Mouse (Mus musculus): Measurements from ENCODE around the gene Pgf. TPM values are rescaled to one million over a fixed set of nuclear protein-coding genes. Genes with fewer than 3 reads are reported as not detected.

Gene Pgf
- total RNA-seq, 1 experiment from 2014 or later = not detected

DNA sequence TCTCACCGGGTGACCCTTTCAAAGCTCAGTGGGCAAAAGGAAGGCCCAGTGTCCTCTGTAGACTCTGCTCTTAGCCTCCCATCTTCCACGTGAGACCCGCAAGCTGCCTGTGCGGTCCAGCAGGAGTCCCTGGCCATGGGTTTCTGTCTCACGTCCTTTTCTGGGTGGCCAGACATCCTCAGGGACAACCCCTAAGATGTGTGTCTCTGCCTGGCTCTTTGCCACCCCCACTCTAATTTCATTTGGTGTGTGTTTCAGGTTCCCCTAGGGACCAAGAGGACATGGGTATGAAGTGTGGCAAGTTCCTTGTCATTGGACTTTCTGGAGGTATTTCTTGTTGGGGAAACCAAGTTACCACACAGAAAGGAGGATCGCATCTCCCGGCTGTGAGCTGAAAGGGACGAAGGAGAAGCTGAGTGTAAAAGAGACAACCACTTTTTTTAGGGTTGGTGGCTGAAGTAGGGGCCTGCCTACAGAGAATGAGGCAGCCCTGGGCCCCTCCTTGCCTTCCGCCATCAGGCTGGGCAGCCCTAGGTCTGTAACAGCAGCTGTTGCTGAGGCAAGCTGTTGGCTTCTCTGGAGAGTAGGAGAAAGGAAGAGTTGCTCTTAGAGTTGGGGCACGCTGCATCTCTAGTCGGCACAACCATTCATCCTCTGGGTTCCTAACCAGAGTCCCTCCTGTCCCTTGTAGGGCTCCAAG is 16.5 kb upstream of the Pgf start:
- ATAC-seq (ENCODE audit: extremely low read depth, insufficient number of reproducible peaks, low FRiP score, poor library complexity, severe bottlenecking) = no peak

DNA sequence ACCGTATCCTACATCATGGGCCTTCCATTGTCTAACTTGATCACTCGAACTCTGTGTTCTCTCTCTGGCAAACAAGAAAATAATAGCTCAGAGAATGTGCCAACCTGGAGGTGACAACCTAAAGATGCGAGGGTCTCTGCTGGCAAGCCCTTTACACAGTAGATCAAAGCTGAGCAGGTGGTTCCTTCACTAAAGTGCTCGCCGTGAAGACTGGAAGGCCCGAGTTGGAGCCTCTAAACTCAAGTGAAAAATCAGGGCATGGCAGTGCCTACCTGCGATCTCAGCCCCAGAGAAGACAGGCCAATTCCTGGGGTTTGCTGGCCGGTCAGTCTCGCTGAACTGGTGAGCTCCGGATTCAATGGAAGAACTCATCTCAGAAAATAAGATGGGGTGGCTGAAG is 15.6 kb upstream of the Pgf start:
- ATAC-seq (ENCODE audit: extremely low read depth, insufficient number of reproducible peaks, low FRiP score, poor library complexity, severe bottlenecking) = no peak

DNA sequence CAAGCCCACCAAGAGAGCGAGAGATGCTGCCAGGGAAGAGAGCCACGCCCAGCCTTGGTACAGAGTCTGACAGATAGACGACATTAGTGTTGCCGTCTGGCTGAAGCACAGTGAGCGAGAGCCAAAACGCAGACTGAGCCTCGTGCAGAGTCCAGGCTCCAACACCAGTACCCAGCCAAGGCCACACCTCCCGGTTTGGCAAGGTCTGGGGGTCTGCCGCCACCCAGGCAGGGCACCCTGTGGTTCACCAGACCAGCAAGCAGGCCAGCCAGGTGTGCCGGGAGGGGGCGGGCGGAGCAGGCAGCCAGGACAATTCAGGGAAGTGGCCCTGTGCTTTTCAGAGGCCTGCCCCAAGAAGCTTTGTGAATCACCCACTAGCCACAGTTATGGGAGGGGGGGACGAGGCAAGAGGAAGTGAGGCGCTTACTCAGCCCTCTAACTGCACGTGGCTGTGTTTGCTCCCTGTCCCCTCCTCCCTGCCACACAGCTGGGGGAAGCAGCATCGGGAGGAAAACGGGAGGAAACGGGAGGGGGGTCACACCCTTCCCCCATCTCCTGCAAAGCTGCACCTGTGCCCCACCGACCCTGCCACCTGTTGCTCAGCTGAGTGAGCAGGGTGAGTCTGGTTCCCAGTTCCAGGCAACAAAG is 15.0 kb upstream of the Pgf start:
- 0 out of 2 replicates have a peak, but pooled peaks have one; percentile 27 for ATAC-seq (ENCODE audit: extremely low read depth, insufficient number of reproducible peaks, low FRiP score, poor library complexity, severe bottlenecking)

DNA sequence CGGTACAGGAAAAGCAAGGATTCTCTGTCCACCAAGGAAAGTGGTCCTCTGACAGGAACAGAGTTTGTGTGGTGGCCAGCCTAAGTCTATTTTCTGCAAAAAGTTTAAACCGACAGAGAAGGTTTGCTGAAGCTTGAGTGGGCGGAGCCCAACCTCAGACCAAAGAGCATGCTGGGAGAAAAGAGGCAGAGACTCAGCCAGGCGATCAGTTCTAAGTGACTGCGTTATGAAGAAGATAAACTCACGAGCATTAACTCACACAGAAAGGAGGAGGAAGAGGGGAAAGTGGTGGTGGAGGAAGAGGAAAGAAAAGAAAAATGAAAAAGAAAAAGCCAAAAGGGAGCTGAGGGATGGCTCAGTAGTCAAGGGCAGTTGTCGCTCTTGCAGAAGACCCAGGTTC is 12.7 kb upstream of the Pgf start:
- ATAC-seq (ENCODE audit: extremely low read depth, insufficient number of reproducible peaks, low FRiP score, poor library complexity, severe bottlenecking) = no peak

DNA sequence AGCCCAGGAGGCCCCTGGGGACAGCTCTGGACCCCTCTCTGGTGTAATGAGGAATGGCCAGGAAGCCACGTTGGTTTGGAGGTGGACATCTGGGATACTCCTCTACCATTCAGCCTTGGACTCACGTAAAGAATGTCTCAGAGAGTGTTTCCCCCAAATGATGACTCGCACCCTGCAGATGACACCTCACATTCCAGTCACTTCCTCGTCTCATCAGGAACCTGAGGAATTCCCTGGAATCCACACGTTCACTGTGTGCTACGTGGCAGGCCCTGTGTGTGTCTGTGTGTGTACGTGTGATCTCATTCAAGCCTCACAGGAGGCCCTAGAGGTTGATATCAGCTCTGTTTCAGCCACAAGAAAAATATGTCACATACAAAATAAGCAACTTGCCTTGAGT is 8.8 kb upstream of the Pgf start:
- no peak for ATAC-seq (ENCODE audit: extremely low read depth, insufficient number of reproducible peaks, low FRiP score, poor library complexity, severe bottlenecking)

DNA sequence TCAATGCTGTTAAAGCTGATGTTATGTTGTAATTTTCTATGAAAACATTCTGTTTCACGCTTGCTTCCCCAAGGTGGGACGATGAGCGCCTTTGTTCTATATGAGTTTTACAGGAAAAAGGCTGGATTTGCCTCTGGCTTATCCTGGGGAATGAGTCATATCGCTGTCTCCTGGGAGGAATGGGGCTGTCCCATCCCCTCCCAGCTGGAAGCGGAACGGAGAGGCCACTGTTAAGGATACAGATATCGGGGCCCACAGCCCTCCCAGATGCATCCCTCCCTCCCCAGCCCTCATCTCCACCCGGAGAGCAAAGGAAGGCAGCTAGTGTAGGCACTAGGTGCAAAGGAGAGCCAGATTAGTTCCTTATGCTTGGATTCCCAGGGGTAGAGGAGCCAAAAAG is 8.2 kb upstream of the Pgf start:
- ATAC-seq (ENCODE audit: extremely low read depth, insufficient number of reproducible peaks, low FRiP score, poor library complexity, severe bottlenecking) = no peak

DNA sequence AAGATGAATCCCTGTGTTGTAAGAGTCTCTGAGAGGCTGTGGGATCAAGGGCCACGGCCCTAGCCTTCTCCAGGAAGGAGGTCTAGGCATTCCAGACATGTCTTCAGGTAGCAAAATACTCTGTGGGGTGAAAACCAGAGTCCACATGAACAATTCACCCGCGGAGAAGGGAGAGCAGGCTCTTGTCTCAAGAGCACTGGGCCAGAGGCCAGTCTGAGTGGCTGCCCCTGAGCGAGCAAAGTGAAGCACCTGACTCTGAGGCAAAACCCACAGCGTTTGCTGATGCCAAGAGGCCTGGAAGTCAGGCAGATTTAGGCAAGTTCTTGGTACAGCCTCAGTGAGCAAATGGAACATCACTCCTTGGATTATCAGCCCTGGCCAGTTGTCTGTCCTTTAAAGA is 6.5 kb upstream of the Pgf start:
- ATAC-seq (ENCODE audit: extremely low read depth, insufficient number of reproducible peaks, low FRiP score, poor library complexity, severe bottlenecking) = no peak

DNA sequence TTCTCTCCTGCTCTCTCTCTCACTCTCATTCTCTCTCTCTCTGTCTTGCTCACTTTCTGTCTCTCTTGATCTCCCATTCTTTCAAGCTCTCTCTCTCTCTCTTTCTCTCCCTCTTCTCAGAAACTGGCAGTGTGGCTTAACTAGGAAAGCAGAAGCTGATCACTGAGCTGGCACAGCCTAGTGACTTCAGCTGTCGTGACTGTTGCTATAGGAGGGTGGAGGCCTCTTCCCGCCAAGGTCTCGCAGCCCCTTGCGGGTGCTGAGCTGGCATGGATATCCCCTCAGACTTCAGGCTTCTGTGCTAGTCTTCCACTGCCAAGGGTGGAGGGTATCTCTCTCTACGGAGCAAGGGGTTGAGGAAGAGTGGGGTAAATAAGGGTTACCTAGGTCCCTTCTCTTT is 5.3 kb upstream of the Pgf start:
- no peak; the same call in 1 of the 2 replicates for ATAC-seq (ENCODE audit: extremely low read depth, insufficient number of reproducible peaks, low FRiP score, poor library complexity, severe bottlenecking)

DNA sequence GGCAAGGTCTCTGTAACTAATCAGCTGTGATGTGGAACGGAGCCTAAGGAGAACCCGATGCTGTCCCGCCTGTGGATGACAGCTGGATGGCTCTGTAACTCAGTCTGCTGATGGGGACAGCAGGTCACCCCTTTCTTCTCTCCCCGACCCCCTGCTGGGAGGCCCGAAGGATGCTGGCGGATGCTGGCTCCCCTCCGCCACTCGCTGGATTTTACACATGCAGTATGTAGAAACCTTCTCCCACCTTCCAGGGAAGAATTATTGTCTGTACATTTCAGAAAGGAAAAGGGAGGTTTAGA is 4.7 kb upstream of the Pgf start:
- ATAC-seq (ENCODE audit: extremely low read depth, insufficient number of reproducible peaks, low FRiP score, poor library complexity, severe bottlenecking) = no peak

DNA sequence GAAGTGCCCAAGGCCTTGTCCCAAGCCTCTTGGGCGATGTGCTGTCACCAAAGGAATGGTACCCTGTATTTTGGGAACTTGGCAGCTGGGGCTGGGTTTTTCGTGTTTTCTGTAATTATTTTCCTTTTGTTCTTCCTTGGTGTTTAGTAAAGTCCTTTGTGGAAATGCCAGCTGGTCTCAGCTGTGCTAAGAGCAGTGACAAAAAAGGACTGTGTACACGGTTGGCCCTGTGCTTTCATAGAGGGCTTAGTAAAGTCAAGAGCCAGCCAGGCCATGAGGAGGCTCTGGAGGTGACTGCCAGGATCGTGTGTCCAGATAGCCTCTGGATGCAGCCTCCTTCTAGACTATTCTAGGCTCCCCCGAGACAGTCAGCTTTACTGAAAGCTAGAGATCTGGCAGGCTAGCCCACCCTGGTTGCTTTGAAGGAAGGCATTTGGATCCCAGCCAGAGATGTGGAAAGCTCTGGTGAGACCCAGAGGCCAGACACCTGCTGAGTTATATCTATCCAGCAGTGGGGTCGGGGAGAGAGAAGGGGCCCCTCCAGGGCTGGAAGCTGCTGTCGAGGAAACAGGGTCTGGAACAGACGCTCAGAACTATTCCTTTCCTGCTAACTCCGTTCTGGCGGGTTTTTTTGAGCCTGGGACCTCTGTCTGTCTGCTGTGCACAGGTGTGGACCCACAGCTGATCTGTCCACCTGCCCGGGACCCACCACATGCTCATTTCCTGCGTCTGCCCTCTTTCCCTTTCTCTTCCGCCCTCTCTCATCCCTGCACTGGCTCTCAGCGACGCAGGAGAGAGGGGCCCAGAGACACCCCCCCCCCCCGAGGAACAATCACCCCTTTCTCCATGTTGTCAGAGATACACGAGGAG is 4.1 kb upstream of the Pgf start:
- ATAC-seq (ENCODE audit: extremely low read depth, insufficient number of reproducible peaks, low FRiP score, poor library complexity, severe bottlenecking) = no peak

DNA sequence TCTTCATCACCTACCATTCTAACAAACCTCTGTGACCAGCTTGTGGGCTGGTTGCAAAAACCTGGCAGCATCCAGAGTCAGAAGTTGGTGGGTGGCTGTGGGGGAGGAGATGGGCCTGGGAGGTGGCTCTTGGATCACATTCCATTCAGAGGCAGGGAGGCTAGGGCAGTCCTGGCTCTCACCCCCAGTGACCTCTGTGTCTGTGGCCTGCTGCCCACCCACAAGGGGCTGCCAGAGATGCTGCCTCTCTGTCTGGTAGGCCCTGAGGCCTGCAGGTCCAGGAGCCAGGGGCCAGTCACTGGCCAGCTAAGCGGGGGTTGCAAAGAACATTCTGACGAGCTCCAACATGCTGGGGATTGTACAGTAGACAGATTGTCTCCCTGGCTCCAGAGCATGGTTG is 704 bp upstream of the Pgf start:
- no peak for ATAC-seq (ENCODE audit: extremely low read depth, insufficient number of reproducible peaks, low FRiP score, poor library complexity, severe bottlenecking)

DNA sequence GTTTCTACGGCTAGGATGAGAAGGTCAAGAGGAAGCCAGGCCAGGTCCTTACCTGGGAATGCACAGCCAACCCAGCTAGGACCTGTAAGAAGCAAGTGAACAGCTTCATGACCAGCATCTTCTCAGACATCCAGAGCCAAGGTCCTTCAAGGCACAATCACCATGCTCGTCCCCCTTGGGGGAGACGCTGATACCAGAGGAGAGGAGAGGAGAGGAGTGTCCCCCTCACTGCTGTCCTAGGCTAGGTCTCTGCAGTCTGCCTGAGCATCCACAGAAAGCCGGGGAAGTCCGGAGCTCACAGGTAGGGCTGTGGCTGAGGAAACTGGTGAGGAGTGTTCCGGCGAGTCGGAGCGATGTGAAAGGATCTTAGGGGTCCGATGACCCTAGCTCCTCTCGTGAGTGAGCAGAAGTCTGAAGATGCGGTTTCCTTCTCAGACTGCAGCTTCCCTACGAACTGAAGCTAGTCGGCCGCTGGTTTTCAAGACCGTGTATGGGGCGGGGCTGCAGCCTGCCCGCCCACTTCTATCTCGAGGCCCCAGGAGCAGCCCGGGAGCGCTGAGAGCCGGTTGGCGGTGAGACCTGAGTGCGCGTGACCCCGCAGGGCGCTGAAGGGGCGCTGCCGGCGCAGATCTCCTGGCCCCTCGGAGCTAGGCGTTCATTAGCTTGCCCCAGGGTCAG is 605 bp downstream of the Pgf start:
- no peak for ATAC-seq (ENCODE audit: extremely low read depth, insufficient number of reproducible peaks, low FRiP score, poor library complexity, severe bottlenecking)

DNA sequence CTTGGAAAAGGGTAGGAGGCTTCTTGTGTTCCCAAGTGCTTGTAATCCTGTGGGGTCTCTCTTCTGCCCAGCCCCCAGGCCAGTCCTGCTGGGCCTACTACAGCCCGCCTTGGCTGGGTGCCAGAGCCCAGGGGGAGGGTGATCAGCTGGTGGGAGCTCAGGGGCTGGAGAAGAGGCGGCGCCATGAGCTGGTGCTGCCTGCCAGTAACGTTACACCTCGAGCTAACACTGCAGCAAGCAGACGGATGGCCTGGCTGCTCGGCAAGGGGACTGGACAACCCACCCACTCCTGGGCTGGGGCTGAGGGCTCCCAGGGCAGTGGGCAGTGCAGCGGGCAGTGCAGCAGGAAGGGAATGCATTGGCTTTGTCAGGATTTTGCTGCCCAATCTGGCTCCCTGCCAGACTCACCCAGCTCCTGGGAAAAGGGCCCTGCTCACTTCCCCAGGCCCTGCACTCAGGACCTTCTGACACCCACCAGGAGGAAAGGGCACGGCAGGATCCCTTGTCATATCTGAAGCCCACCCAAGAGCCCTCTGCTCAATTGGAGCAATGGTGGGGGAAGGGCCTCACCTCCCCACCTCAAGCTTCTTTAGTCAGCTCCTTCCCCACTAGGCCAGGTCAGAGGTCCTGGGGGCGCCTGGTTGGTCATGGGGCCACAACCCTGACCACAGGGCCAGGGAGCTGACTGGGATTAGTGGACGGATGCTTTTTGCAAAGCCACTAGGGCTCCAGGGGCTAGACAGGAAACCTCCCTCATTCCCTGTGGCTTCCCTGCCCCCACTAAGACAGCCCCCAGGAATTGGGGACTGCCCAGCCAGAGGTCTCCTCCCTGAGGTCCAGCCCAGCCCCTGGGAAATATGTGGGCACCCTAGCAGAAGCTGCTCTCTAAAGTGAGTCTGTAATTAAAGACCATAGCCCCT is 1.4 kb downstream of the Pgf start:
- ATAC-seq (ENCODE audit: extremely low read depth, insufficient number of reproducible peaks, low FRiP score, poor library complexity, severe bottlenecking) = no peak

DNA sequence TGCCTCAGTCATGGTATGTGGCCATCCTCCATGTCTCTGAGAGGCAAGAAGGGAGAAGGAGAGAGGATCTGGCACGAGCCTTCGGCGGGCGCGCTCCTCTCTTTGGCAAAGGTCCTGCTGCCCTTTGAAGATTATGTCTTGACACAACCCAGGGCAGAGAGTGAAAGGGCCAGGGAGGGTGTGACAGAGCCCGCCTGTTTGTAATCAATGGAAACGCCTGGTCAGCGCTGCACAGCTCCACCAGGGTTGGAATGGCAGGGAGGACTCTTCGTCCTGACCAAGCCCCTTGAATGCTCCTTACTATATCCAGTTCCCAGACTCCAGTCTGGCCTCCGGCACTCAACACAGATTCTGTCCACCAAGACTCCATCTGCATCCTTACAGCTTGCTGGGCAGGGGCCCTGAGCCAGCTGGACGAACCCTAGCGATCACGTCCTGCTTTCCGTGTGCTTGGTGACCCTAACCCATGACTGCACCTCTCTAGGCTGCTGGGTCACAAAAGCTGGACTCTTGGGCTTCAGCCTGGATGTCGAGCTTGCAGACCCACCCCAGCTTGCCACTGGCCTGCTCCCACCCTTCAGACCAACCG is 2.4 kb downstream of the Pgf start:
- ATAC-seq (ENCODE audit: extremely low read depth, insufficient number of reproducible peaks, low FRiP score, poor library complexity, severe bottlenecking) = no peak

DNA sequence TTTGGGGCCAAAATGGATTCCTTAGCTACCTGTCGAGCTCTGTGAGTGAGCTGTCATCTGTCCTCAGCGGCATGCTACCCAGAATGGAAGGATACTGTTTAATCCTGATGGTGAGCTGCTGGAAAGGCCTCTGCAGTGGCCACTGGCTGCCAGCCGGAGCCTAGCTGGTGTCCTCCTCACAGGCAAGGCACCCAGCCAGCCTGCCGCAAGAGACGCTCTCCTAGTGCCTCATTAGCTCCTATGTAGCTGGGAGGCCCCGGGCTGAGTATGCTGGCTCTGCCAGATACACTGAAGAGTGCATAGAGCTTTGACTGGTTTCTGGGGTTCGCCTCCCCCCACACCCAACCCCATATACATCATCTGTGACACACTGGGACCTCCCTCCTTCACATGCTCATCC is 3.6 kb downstream of the Pgf start:
- ATAC-seq (ENCODE audit: extremely low read depth, insufficient number of reproducible peaks, low FRiP score, poor library complexity, severe bottlenecking) = no peak

DNA sequence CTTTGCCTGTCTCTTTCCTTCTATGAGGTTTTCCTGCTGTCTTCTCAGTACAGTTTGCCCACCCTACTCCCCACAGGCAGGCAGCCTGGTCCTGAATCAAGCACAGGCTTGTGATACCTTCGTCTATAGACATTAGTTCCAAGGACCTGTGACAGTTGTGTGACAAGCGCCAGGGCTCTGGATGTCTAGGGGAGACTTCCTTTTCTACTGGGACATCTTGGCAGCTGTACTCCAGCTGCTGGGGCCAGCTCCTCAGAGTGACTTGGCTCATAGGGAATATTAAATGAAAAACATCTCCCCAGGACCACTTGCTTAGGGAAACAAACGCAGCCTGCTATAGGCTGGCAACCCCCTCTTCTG is 6.7 kb downstream of the Pgf start:
- ATAC-seq (ENCODE audit: extremely low read depth, insufficient number of reproducible peaks, low FRiP score, poor library complexity, severe bottlenecking) = no peak

DNA sequence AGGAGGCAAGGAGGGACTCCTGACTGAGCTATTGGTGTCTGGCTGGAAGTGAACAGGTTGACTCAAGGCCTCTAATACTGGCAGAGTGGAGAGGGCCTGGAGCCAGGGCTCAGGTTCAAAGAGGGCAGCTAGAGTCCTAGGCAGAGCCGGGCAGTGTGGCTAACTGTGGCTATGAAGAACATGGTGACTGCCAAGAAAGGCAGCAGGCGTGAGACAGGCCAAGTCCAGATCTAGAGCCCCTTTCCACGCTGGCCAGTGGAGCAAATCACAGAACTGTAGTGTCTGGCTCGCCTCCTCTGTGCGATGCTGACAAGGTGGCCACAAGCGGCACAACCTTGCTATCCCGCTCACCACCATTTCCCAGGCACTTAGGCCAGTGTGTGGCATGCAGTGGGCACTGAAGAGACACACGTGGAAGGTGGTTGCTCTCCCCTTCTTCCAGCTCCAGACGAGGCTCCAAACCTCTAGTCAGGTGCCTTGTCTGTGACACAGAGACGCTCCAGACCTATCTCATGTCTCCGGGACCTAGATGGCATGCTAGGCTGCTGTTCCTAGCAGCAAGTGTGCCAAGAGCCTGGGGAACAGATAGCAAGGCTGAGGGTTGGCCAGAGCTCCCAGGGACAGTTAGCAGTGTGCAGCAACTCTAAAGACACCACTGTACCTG is 7.2 kb downstream of the Pgf start:
- ATAC-seq (ENCODE audit: extremely low read depth, insufficient number of reproducible peaks, low FRiP score, poor library complexity, severe bottlenecking) = no peak

DNA sequence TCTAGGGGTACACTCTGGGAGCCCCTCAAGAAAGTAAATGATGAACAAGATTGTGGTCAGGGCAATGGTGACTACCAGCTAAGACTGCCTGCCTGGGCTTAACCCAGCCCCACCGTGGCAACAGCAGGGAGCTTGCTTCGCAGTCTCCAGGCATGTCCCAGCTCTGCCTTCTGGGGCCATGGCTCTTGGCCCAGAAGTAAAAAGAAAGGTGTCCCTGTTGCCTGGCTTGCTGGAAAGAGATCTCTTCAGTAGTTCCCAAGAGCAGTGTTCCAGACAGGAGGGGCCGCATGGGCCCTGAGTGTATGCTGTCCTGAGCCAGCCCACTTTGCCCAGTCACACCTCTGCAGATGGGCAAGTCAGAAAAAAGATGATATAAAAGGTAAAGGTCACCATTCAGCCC is 7.7 kb downstream of the Pgf start:
- no peak for ATAC-seq (ENCODE audit: extremely low read depth, insufficient number of reproducible peaks, low FRiP score, poor library complexity, severe bottlenecking)
